Mouse (Mus musculus) forebrain, postnatal 0 days (tissue): ENCODE measurements around the gene Fam90a1a. TPM values are rescaled to one million over a fixed set of nuclear protein-coding genes. Genes with fewer than 3 reads are reported as not detected.
"Not testable (repeated sequence)": the region's sequence is repeated elsewhere in the genome, so short reads cannot be mapped to it uniquely, and the experiment has no call there.

Source experiments
- ATAC-seq: fragments of 200-750 bp; cut with Nextera tagmentation; 2 replicates; pipeline ENCODE4 v1.8.0; 2017; ENCODE audit warnings: mild to moderate bottlenecking, moderate library complexity
- DNase-seq: peaks from one replicate; pipeline ENCODE4 v3.0.0-alpha.2; 2015
- H3K27ac ChIP-seq: fragments of 300-500 bp; sonication (generic); 2 replicates; pipeline ENCODE4 v1.5.1; 2014; ENCODE audit warnings: low read depth, mild to moderate bottlenecking, antibody characterized with exemption, low read length, moderate library complexity, mixed read lengths
- H3K27me3 ChIP-seq: fragments of 300-500 bp; sonication (generic); 2 replicates; pipeline ENCODE4 v1.6.1; 2014; ENCODE audit warnings: mild to moderate bottlenecking, low read length, mixed read lengths; ENCODE audit not compliant: insufficient read depth
- H3K36me3 ChIP-seq: fragments of 300-500 bp; sonication (generic); 2 replicates; pipeline ENCODE4 v1.6.1; 2014; ENCODE audit warnings: mild to moderate bottlenecking, moderate library complexity; ENCODE audit not compliant: insufficient read depth
- H3K4me1 ChIP-seq: fragments of 300-500 bp; sonication (generic); 2 replicates; pipeline ENCODE4 v1.6.1; 2014; ENCODE audit warnings: antibody characterized with exemption; ENCODE audit not compliant: insufficient read depth
- H3K4me2 ChIP-seq: fragments of 300-500 bp; sonication (generic); 2 replicates; pipeline ENCODE4 v1.6.1; 2014; ENCODE audit warnings: low read depth, mild to moderate bottlenecking, moderate library complexity
- H3K4me3 ChIP-seq: fragments of 300-500 bp; sonication (generic); 2 replicates; pipeline ENCODE4 v1.5.1; 2014; ENCODE audit warnings: low read depth, low read length, mixed read lengths
- H3K9ac ChIP-seq: fragments of 300-500 bp; sonication (generic); 2 replicates; pipeline ENCODE4 v1.6.1; 2014; ENCODE audit warnings: mild to moderate bottlenecking
- H3K9me3 ChIP-seq: fragments of 300-500 bp; sonication (generic); 2 replicates; pipeline ENCODE4 v1.6.1; 2016; ENCODE audit warnings: low read length
- CTCF ChIP-seq: sonication (generic); IDR thresholded peaks from 2 replicates; pipeline ENCODE4 v1.5.1; 2016; ENCODE audit warnings: antibody characterized with exemption, control low read depth, low read depth
- WGBS: fragments of 180-500 bp; shearing (Covaris S2); extraction: QIAGEN DNeasy Blood & Tissue Kit; methylation state at CpG from one replicate; pipeline ENCODE4 v1.1.7; 2014; 5-methylcytosine and 5-hydroxymethylcytosine counted together
- polyA plus RNA-seq: library from polyadenylated mRNA; unstranded; fragments of >200 nt; fragmentation: Nextera tagmentation; extraction: Ambion mirVana; gene quantifications from 2 replicates; pipeline ENCODE4 v1.2.1, GENCODE M21; 2015
- total RNA-seq: library from RNA; depleted of rRNA; stranded (reverse); fragments of >200 nt; gene quantifications from 2 replicates; pipeline ENCODE4 v1.2.3, GENCODE M21; 2014; rRNA removed

The Fam90a1a gene
- total RNA-seq, result not detected in 2 replicates
- polyA plus RNA-seq, result not detected in 2 replicates

GRCm38 (mm10) chr8:21958414-21958813, at the start of gene Fam90a1a:
Fam90a1a (plus strand) TSS chr8:21958714.
- Histone ChIP-seq H3K27me3 (no peaks in the 10 kb centered on the region), H3K9ac (no peak within 1 kb of the TSS), H3K4me1 (no peaks in the 10 kb centered on the region), H3K4me2 (no peak within 1 kb of the TSS), H3K36me3 (no peaks in the 10 kb centered on the region), H3K27ac (no peak within 1 kb of the TSS), H3K9me3 (no peaks in the 10 kb centered on the region), H3K4me3 (no peak within 1 kb of the TSS)
- TF ChIP-seq CTCF, result no peak
- no peak for ATAC-seq
- DNase-seq, result no peak
- 91% methylated on average over 2 of the region's 2 CpGs for WGBS

GRCm38 (mm10) chr8:21911931-21912330, 46.6 kb upstream of the Fam90a1a start:
- no peak for TF ChIP-seq CTCF
- Histone ChIP-seq H3K36me3 (no peaks in the 10 kb centered on the region), H3K4me3 (no peak overlapping the region), H3K9ac (no peak overlapping the region), H3K9me3 (no peaks in the 10 kb centered on the region), H3K4me2 (no peak overlapping the region), H3K27ac (no peak overlapping the region), H3K4me1 (no peaks in the 10 kb centered on the region), H3K27me3 (no peaks in the 10 kb centered on the region)
- WGBS, result 0% methylated on average over 1 of the region's 1 CpGs
- DNase-seq (no peak), ATAC-seq (no peak)

- TF ChIP-seq CTCF, result no peak
- no peak overlapping the region for H3K4me2 ChIP-seq
- DNase-seq (no peak), ATAC-seq (no peak)
- no peaks in the 10 kb centered on the region for H3K9me3 ChIP-seq
- H3K4me3 ChIP-seq, result no peak overlapping the region
- H3K27ac ChIP-seq, result no peak overlapping the region
- WGBS, result 19% methylated on average over 2 of the region's 2 CpGs
- no peaks in the 10 kb centered on the region for H3K36me3 ChIP-seq
- H3K9ac ChIP-seq, result no peak overlapping the region
- H3K4me1 ChIP-seq, result no peaks in the 10 kb centered on the region
- H3K27me3 ChIP-seq, result no peaks in the 10 kb centered on the region
Observed at GRCm38 (mm10) chr8:21912554-21912953, 46.0 kb upstream of the Fam90a1a start.

- no peak for TF ChIP-seq CTCF
- Histone ChIP-seq H3K27ac (no peak overlapping the region), H3K36me3 (no peaks in the 10 kb centered on the region), H3K9ac (no peak overlapping the region), H3K4me3 (no peak overlapping the region), H3K27me3 (no peaks in the 10 kb centered on the region), H3K9me3 (no peaks in the 10 kb centered on the region), H3K4me2 (no peak overlapping the region), H3K4me1 (no peaks in the 10 kb centered on the region)
- WGBS, result 87% methylated on average over 3 of the region's 3 CpGs
- DNase-seq (no peak), ATAC-seq (no peak)
Observed at GRCm38 (mm10) chr8:21915625-21916024, 42.9 kb upstream of the Fam90a1a start.

GRCm38 (mm10) chr8:21930754-21931153, 27.8 kb upstream of the Fam90a1a start:
- not testable (repeated sequence) for ATAC-seq

GRCm38 (mm10) chr8:21932610-21933009, 25.9 kb upstream of the Fam90a1a start, which contains the start of gene Defb15:
Defb15 (minus strand) TSS chr8:21932710.
- ATAC-seq, result no peak
- H3K36me3 ChIP-seq, result no peaks in the 10 kb centered on the region
- DNase-seq, result no peak
- H3K4me1 ChIP-seq, result no peaks in the 10 kb centered on the region
- WGBS, result 92% methylated on average over 6 of the region's 6 CpGs
- H3K4me2 ChIP-seq, result no peak within 1 kb of the TSS
- H3K27ac ChIP-seq, result no peak within 1 kb of the TSS
- no peak for TF ChIP-seq CTCF
- H3K4me3 ChIP-seq, result no peak within 1 kb of the TSS
- H3K9me3 ChIP-seq, result no peaks in the 10 kb centered on the region
- no peak within 1 kb of the TSS for H3K9ac ChIP-seq
- H3K27me3 ChIP-seq, result no peaks in the 10 kb centered on the region

More at GRCm38 (mm10) chr8:21930754-21931153, 27.8 kb upstream of the Fam90a1a start:
- H3K4me3 ChIP-seq, H3K9me3 ChIP-seq, DNase-seq, H3K27me3 ChIP-seq, H3K4me1 ChIP-seq, H3K9ac ChIP-seq, H3K36me3 ChIP-seq, H3K4me2 ChIP-seq, H3K27ac ChIP-seq: not testable (repeated sequence)
- WGBS, result 68% methylated on average over 3 of the region's 3 CpGs

- H3K27me3 ChIP-seq, H3K4me2 ChIP-seq, H3K4me3 ChIP-seq, H3K36me3 ChIP-seq, DNase-seq, H3K4me1 ChIP-seq, H3K27ac ChIP-seq, H3K9me3 ChIP-seq, ATAC-seq, H3K9ac ChIP-seq: not testable (repeated sequence)
- 90% methylated on average over 4 of the region's 4 CpGs for WGBS
Observed at GRCm38 (mm10) chr8:21938052-21938451, 20.5 kb upstream of the Fam90a1a start, which contains the start of gene Defb35. Defb35 (plus strand) TSS chr8:21938352.
